Mouse (Mus musculus): Measurements from ENCODE around the gene Tbx21. TPM values are rescaled to one million over a fixed set of nuclear protein-coding genes. Genes with fewer than 3 reads are reported as not detected.

Gene Tbx21
- polyA plus RNA-seq, 1 experiment from 2014 or later: not detected

DNA sequence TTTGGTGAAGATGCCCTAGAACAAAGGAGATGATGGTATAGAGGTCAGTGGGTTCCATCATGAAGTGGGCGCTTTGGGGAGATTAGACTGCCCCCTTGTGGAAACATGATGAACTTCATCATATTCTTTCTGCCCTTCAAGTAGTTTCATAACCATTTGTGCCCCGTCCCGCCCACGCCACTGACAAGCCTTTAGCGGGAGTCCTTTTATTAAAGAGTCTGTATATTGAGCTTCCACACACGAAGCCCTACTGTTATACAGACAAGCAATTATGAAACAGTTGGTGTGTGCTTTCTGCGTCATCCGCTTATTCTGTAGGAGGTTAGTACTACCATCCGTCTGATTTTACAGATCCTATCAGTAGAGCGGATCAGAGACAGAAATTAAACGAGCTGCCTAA lies 32.2 kb downstream of the Tbx21 start:
- Histone ChIP-seq H3K9ac (ENCODE audit: low read depth, low read length) (no peak overlapping the region), H3K4me3 (ENCODE audit: low read length) (no peak overlapping the region), H3K27ac (ENCODE audit: low read depth, low read length) (no peak overlapping the region), H3K36me3 (ENCODE audit: control insufficient read depth, insufficient read depth, low read length) (no peaks in the 10 kb centered on the region), H3K9me3 (ENCODE audit: control insufficient read depth, low read length) (no peaks in the 10 kb centered on the region), H3K27me3 (ENCODE audit: control insufficient read depth, insufficient read depth, low read length) (no peaks in the 10 kb centered on the region), H3K4me1 (ENCODE audit: control insufficient read depth, insufficient read depth, low read length) (peaks cover 9% of the 10 kb centered on the region), H3K4me2 (replicated peaks; ENCODE audit: low read depth, low read length) (0 out of 2 replicates have a peak overlapping the region, but pooled peaks have one; percentile 21)
- no peak for ATAC-seq (ENCODE audit: low FRiP score, low TSS enrichment)
- WGBS: 39% methylated on average over 11 of the region's 11 CpGs

DNA sequence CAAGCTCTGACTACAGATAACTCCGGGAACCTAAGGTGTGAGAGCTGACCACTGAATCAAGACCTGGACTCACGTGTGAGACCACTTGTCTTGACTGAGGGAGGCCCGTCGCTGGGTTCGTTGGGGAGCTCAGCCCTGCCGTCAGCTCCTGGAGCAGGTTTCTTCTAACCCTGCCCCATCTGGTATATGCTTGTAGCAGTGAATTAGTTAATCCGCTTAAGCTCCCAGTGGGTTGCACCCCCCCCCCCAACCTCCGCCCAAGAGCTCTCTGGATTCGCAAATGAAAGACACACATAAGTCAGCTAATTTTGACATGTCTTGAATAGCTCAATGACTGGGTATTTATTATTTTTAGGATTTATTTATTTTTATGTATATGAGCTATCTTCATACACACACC lies 34.8 kb downstream of the Tbx21 start:
- Histone ChIP-seq H3K27me3 (ENCODE audit: control insufficient read depth, insufficient read depth, low read length) (no peaks in the 10 kb centered on the region), H3K4me2 (replicated peaks; ENCODE audit: low read depth, low read length) (no peak overlapping the region), H3K36me3 (ENCODE audit: control insufficient read depth, insufficient read depth, low read length) (no peaks in the 10 kb centered on the region), H3K9ac (ENCODE audit: low read depth, low read length) (no peak overlapping the region), H3K4me3 (ENCODE audit: low read length) (no peak overlapping the region), H3K4me1 (ENCODE audit: control insufficient read depth, insufficient read depth, low read length) (peaks cover 9% of the 10 kb centered on the region), H3K9me3 (ENCODE audit: control insufficient read depth, low read length) (no peaks in the 10 kb centered on the region), H3K27ac (ENCODE audit: low read depth, low read length) (no peak overlapping the region)
- no peak for ATAC-seq (ENCODE audit: low FRiP score, low TSS enrichment)
- WGBS: 55% methylated on average over 9 of the region's 9 CpGs

DNA sequence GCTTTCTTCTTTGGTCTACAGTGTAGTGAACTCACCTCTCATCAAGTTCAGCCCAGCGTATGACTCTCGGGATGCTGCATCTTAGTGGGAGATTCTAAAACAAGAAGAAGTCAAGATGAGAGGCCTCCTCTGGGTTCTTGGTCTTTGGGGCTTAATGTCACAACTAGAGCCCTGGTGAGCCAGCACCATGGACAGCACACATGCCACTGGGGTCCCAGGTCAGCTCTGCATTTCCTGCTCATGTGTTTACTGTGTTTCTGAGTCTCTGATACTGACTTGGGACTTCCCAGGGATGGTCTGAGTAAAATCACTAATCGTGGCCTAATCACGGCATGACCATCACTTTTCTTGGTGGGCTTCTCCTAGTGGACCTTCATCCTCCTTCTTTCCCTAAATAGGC lies 36.4 kb downstream of the Tbx21 start:
- Histone ChIP-seq H3K9me3 (ENCODE audit: control insufficient read depth, low read length) (no peaks in the 10 kb centered on the region), H3K9ac (ENCODE audit: low read depth, low read length) (no peak overlapping the region), H3K27ac (ENCODE audit: low read depth, low read length) (no peak overlapping the region), H3K4me2 (replicated peaks; ENCODE audit: low read depth, low read length) (no peak overlapping the region), H3K4me3 (ENCODE audit: low read length) (no peak overlapping the region), H3K27me3 (ENCODE audit: control insufficient read depth, insufficient read depth, low read length) (no peaks in the 10 kb centered on the region), H3K4me1 (ENCODE audit: control insufficient read depth, insufficient read depth, low read length) (peaks cover 5% of the 10 kb centered on the region), H3K36me3 (ENCODE audit: control insufficient read depth, insufficient read depth, low read length) (no peaks in the 10 kb centered on the region)
- ATAC-seq (ENCODE audit: low FRiP score, low TSS enrichment): no peak
- whole genome bisulfite sequencing: 53% methylated on average over 4 of the region's 4 CpGs

DNA sequence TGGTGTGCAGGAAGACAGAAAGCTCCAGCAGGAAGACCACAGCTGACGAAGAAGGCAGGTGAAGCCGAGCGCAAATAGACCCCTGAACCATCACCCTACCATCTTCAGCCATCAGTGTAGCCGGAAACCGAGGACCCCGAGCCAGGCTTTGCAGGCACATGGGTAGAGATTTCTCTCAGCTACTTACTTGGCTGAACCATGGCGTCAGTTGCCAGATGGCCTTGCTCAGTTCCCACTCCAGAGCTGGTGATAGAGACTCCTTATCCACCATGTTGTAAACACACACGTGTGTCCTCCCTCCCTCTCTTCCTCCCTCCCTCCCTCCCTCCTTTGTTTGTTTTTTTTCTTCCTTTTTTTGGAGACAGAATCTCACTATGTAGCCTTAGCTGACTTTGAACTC lies 40.9 kb downstream of the Tbx21 start:
- Histone ChIP-seq H3K27ac (ENCODE audit: low read depth, low read length) (no peak overlapping the region), H3K4me3 (ENCODE audit: low read length) (no peak overlapping the region), H3K36me3 (ENCODE audit: control insufficient read depth, insufficient read depth, low read length) (no peaks in the 10 kb centered on the region), H3K9ac (ENCODE audit: low read depth, low read length) (no peak overlapping the region), H3K4me2 (replicated peaks; ENCODE audit: low read depth, low read length) (no peak overlapping the region), H3K4me1 (ENCODE audit: control insufficient read depth, insufficient read depth, low read length) (no peaks in the 10 kb centered on the region), H3K9me3 (ENCODE audit: control insufficient read depth, low read length) (no peaks in the 10 kb centered on the region), H3K27me3 (ENCODE audit: control insufficient read depth, insufficient read depth, low read length) (no peaks in the 10 kb centered on the region)
- whole genome bisulfite sequencing: 63% methylated on average over 8 of the region's 8 CpGs
- no peak for ATAC-seq (ENCODE audit: low FRiP score, low TSS enrichment)

DNA sequence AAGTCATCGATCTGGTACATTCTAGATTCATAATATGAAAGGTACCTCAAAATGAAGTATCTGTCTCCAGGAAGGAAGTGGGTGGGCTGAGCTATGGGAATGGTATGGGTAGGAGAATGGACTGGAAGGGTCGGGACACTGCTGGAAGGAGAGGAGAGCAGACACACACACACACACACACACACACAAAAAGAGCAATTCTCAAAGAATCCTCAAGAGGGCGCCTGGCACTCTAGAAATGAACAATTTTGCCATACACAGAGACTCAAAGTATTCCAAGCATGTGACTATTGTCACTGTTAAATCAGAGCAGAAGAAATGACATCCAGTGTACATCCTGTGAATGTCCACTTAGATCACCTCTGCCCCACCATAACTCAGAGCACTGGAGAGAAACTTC lies 42.6 kb downstream of the Tbx21 start:
- no peaks in the 10 kb centered on the region for H3K4me1 ChIP-seq (ENCODE audit: control insufficient read depth, insufficient read depth, low read length)
- no peak overlapping the region for H3K4me2 ChIP-seq (replicated peaks; ENCODE audit: low read depth, low read length)
- no peaks in the 10 kb centered on the region for H3K27me3 ChIP-seq (ENCODE audit: control insufficient read depth, insufficient read depth, low read length)
- no peak overlapping the region for H3K4me3 ChIP-seq (ENCODE audit: low read length)
- H3K9ac ChIP-seq (ENCODE audit: low read depth, low read length): no peak overlapping the region
- H3K27ac ChIP-seq (ENCODE audit: low read depth, low read length): no peak overlapping the region
- ATAC-seq (ENCODE audit: low FRiP score, low TSS enrichment): peak; percentile 63; the same call in 1 of the 2 replicates
- no peaks in the 10 kb centered on the region for H3K9me3 ChIP-seq (ENCODE audit: control insufficient read depth, low read length)
- 30% methylated on average over 3 of the region's 3 CpGs for WGBS
- no peaks in the 10 kb centered on the region; the same call in 1 of the 2 replicates for H3K36me3 ChIP-seq (ENCODE audit: control insufficient read depth, insufficient read depth, low read length)

DNA sequence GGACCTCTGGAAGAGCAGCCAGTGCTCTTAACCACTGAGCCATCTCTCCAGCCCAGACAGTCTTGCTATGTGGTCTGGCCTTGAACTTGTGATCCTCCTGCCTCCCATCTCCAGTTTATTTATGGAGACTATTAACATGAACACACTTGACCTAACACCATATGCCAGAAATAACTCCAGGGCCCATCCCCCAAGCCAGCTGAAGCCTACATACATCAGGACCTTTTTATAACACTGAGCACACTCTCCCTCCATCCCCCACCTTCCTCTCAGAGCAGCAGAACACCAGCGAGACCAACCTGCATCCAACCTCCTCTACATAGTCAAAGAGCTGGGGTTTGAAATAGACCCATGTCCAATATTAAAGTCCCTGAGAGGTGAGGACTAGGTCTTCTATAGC lies 44.0 kb downstream of the Tbx21 start:
- WGBS: 48% methylated on average over 1 of the region's 1 CpGs
- Histone ChIP-seq H3K27ac (ENCODE audit: low read depth, low read length) (no peak overlapping the region), H3K4me3 (ENCODE audit: low read length) (no peak overlapping the region), H3K4me1 (ENCODE audit: control insufficient read depth, insufficient read depth, low read length) (no peaks in the 10 kb centered on the region), H3K9ac (ENCODE audit: low read depth, low read length) (no peak overlapping the region), H3K27me3 (ENCODE audit: control insufficient read depth, insufficient read depth, low read length) (no peaks in the 10 kb centered on the region), H3K36me3 (ENCODE audit: control insufficient read depth, insufficient read depth, low read length) (peaks cover 4% of the 10 kb centered on the region; the same call in 1 of the 2 replicates), H3K9me3 (ENCODE audit: control insufficient read depth, low read length) (no peaks in the 10 kb centered on the region), H3K4me2 (replicated peaks; ENCODE audit: low read depth, low read length) (no peak overlapping the region)
- no peak for ATAC-seq (ENCODE audit: low FRiP score, low TSS enrichment)

DNA sequence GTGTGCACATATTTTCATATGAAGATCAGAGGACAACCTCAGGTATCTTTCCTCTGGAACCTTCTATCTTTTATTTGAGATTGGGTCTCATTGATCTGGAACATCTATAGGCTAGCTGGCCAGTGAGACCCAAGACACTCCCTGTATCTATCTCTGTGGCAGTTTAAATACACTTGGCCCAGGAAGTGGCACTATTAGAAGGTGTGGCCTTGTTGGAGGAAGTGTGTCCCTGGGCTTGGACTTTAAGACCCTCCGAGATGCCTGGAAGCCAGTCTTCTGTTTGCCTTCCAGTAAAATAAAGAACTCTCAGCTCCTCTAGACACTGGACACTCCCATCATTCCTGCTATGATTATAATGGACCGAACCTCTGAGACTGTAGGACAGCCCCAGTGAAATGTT lies 45.4 kb downstream of the Tbx21 start:
- no peaks in the 10 kb centered on the region for H3K27me3 ChIP-seq (ENCODE audit: control insufficient read depth, insufficient read depth, low read length)
- H3K9ac ChIP-seq (ENCODE audit: low read depth, low read length): no peak overlapping the region
- H3K4me3 ChIP-seq (ENCODE audit: low read length): no peak overlapping the region
- no peak overlapping the region for H3K4me2 ChIP-seq (replicated peaks; ENCODE audit: low read depth, low read length)
- no peak for ATAC-seq (ENCODE audit: low FRiP score, low TSS enrichment)
- no peaks in the 10 kb centered on the region for H3K4me1 ChIP-seq (ENCODE audit: control insufficient read depth, insufficient read depth, low read length)
- peaks cover 4% of the 10 kb centered on the region; the same call in 1 of the 2 replicates for H3K36me3 ChIP-seq (ENCODE audit: control insufficient read depth, insufficient read depth, low read length)
- 78% methylated on average over 2 of the region's 2 CpGs for WGBS
- no peak overlapping the region for H3K27ac ChIP-seq (ENCODE audit: low read depth, low read length)
- no peaks in the 10 kb centered on the region for H3K9me3 ChIP-seq (ENCODE audit: control insufficient read depth, low read length)

DNA sequence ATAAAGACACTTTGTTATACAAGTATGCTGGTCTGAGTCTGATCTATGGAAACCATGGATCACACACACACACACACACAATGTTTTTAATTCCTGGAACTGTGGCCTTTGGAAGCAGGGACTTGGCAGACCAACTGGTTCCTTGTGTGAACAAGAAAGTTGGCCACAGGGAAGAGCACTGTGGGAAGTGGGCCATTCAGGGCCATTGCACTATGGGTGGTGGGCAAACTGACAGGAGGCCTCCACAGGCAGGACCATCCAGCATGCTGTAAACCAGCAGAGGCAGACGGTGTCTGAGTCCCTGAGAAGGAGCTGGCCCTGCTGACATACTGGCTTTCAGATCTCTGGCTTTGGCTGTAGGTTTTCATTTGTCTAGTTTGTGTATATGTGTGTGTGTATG lies 45.8 kb downstream of the Tbx21 start:
- no peaks in the 10 kb centered on the region for H3K27me3 ChIP-seq (ENCODE audit: control insufficient read depth, insufficient read depth, low read length)
- no peak overlapping the region for H3K27ac ChIP-seq (ENCODE audit: low read depth, low read length)
- H3K4me3 ChIP-seq (ENCODE audit: low read length): no peak overlapping the region
- no peaks in the 10 kb centered on the region for H3K4me1 ChIP-seq (ENCODE audit: control insufficient read depth, insufficient read depth, low read length)
- H3K4me2 ChIP-seq (replicated peaks; ENCODE audit: low read depth, low read length): no peak overlapping the region
- no peak for ATAC-seq (ENCODE audit: low FRiP score, low TSS enrichment)
- H3K9me3 ChIP-seq (ENCODE audit: control insufficient read depth, low read length): no peaks in the 10 kb centered on the region
- H3K9ac ChIP-seq (ENCODE audit: low read depth, low read length): no peak overlapping the region
- peaks cover 4% of the 10 kb centered on the region; the same call in 1 of the 2 replicates for H3K36me3 ChIP-seq (ENCODE audit: control insufficient read depth, insufficient read depth, low read length)
- WGBS: 50% methylated on average over 1 of the region's 1 CpGs

DNA sequence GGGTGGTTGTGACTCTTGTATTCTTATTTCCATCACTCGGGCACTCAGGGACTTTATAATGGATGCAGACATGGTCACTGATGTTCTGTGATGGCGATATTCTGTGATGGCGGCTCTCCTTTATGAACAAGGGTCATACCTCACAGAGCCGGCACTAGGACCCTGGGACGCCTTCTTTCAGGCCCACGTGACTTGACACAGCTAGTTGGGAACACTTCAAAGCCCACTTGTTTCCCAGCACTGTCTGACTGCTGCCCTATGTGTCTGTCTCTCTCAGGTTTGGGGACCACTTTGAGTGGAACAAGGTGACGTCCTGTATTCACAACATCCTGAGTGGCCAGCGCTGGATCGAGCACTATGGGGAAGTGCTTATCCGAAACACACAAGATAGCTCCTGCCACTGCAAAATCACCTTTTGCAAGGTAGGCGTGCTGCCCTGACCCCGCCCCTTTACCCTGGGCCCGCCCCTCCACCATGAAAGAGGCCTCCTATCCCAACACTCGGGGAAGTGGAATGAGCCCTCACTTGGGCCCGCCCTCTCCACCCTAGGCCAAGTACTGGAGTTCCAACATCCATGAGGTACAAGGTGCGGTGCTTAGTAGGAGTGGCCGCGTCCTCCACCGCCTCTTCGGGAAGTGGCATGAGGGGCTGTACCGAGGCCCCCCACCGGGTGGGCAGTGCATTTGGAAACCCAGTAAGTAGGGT lies 48.3 kb downstream of the Tbx21 start:
- peaks cover 4% of the 10 kb centered on the region; the same call in 1 of the 2 replicates for H3K36me3 ChIP-seq (ENCODE audit: control insufficient read depth, insufficient read depth, low read length)
- no peak overlapping the region for H3K4me2 ChIP-seq (replicated peaks; ENCODE audit: low read depth, low read length)
- 48% methylated on average over 22 of the region's 22 CpGs for WGBS
- H3K4me1 ChIP-seq (ENCODE audit: control insufficient read depth, insufficient read depth, low read length): no peaks in the 10 kb centered on the region; the same call in 1 of the 2 replicates
- no peak for ATAC-seq (ENCODE audit: low FRiP score, low TSS enrichment)
- no peaks in the 10 kb centered on the region for H3K9me3 ChIP-seq (ENCODE audit: control insufficient read depth, low read length)
- H3K9ac ChIP-seq (ENCODE audit: low read depth, low read length): no peak overlapping the region
- no peaks in the 10 kb centered on the region for H3K27me3 ChIP-seq (ENCODE audit: control insufficient read depth, insufficient read depth, low read length)
- no peak overlapping the region for H3K27ac ChIP-seq (ENCODE audit: low read depth, low read length)
- no peak overlapping the region for H3K4me3 ChIP-seq (ENCODE audit: low read length)

Measured in kidney, embryonic 14.5 days (tissue).